Mouse (Mus musculus) ES-Bruce4 (cell line): ENCODE measurements around the gene 4931428F04Rik. TPM values are rescaled to one million over a fixed set of nuclear protein-coding genes. Genes with fewer than 3 reads are reported as not detected.
A peak's percentile ranks its signal among the peaks of the same experiment; 100 is the strongest.

Source experiments
- H3K27ac ChIP-seq: 2 replicates; pipeline ENCODE4 v1.5.1; 2012; ENCODE audit warnings: low read length, inconsistent platforms; ENCODE audit not compliant: insufficient read depth
- H3K27me3 ChIP-seq: 2 replicates; pipeline ENCODE4 v1.6.1; 2012; ENCODE audit warnings: mild to moderate bottlenecking, low read length, inconsistent platforms; ENCODE audit not compliant: control insufficient read depth, poor library complexity, insufficient read depth, severe bottlenecking
- H3K36me3 ChIP-seq: 2 replicates; pipeline ENCODE4 v1.6.1; 2012; ENCODE audit warnings: inconsistent platforms, mild to moderate bottlenecking, low read length, moderate library complexity; ENCODE audit not compliant: control insufficient read depth, poor library complexity, insufficient read depth, severe bottlenecking
- H3K4me1 ChIP-seq: one replicate; pipeline ENCODE4 v1.8.1; 2011; ENCODE audit warnings: low read length; ENCODE audit not compliant: control insufficient read depth, insufficient read depth
- H3K4me3 ChIP-seq: 2 replicates; pipeline ENCODE4 v1.5.1; 2011; ENCODE audit warnings: low read depth, mild to moderate bottlenecking, low read length
- H3K9ac ChIP-seq: 2 replicates; pipeline ENCODE4 v1.6.1; 2012; ENCODE audit warnings: low read depth, mild to moderate bottlenecking, inconsistent platforms; ENCODE audit not compliant: poor library complexity, severe bottlenecking
- H3K9me3 ChIP-seq: replicated peaks from 2 replicates; pipeline ENCODE4 v1.6.1; 2012; ENCODE audit warnings: mild to moderate bottlenecking, low read length, inconsistent platforms; ENCODE audit not compliant: control insufficient read depth, poor library complexity, insufficient read depth, severe bottlenecking
- CTCF ChIP-seq: IDR thresholded peaks from one replicate; pipeline ENCODE4 v1.8.1; 2011; ENCODE audit warnings: low read depth, low read length
- EP300 ChIP-seq: IDR thresholded peaks from 2 replicates; pipeline ENCODE4 v1.6.1; 2011; ENCODE audit warnings: low read depth, low read length; ENCODE audit not compliant: insufficient read depth
- POLR2A ChIP-seq: IDR thresholded peaks from one replicate; pipeline ENCODE4 v1.8.1; 2011; ENCODE audit warnings: low read length; ENCODE audit not compliant: insufficient read depth
- polyA plus RNA-seq: library from polyadenylated mRNA; stranded (reverse); fragments of >200 nt; gene quantifications from 2 replicates; pipeline ENCODE4 v1.2.4, GENCODE M21; 2011; ENCODE audit warnings: low read depth; ENCODE audit not compliant: missing spikeins, insufficient read depth, insufficient read length

4931428F04Rik gene
- polyA plus RNA-seq, 1 experiment: 9.4 TPM

- Histone ChIP-seq H3K4me3 (no peak overlapping the region), H3K27me3 (no peaks in the 10 kb centered on the region), H3K9ac (peak overlapping the region; percentile 16; the same call in 1 of the 2 replicates), H3K9me3 (no peaks in the 10 kb centered on the region), H3K4me1 (no peaks in the 10 kb centered on the region), H3K27ac (no peak overlapping the region), H3K36me3 (peaks cover 33% of the 10 kb centered on the region)
- TF ChIP-seq CTCF (no peak), POLR2A (no peak), EP300 (no peak)
These were observed 35.9 kb downstream of the 4931428F04Rik start for GRCm38 (mm10) chr8:105253766-105254151.

GRCm38 (mm10) chr8:105252680-105253537, 36.8 kb downstream of the 4931428F04Rik start:
- Histone ChIP-seq H3K4me3 (no peak overlapping the region), H3K4me1 (no peaks in the 10 kb centered on the region), H3K27me3 (no peaks in the 10 kb centered on the region), H3K9me3 (no peaks in the 10 kb centered on the region), H3K27ac (no peak overlapping the region), H3K9ac (no peak overlapping the region), H3K36me3 (peaks cover 41% of the 10 kb centered on the region)
- TF ChIP-seq EP300: no peak
- no peak for TF ChIP-seq CTCF
- no peak for TF ChIP-seq POLR2A

- Histone ChIP-seq H3K4me3 (no peak overlapping the region), H3K27me3 (no peaks in the 10 kb centered on the region), H3K9me3 (no peaks in the 10 kb centered on the region), H3K9ac (no peak overlapping the region), H3K27ac (no peak overlapping the region), H3K4me1 (no peaks in the 10 kb centered on the region), H3K36me3 (peaks cover 49% of the 10 kb centered on the region)
- TF ChIP-seq CTCF: no peak
- TF ChIP-seq EP300: no peak
- no peak for TF ChIP-seq POLR2A
These were observed 37.7 kb downstream of the 4931428F04Rik start for GRCm38 (mm10) chr8:105251954-105252353.

- H3K4me3 ChIP-seq: no peak overlapping the region
- no peak overlapping the region for H3K9ac ChIP-seq
- no peaks in the 10 kb centered on the region for H3K9me3 ChIP-seq
- H3K27ac ChIP-seq: no peak overlapping the region
- H3K36me3 ChIP-seq: peaks cover 68% of the 10 kb centered on the region
- TF ChIP-seq CTCF (no peak), POLR2A (no peak), EP300 (no peak)
- peaks cover 2% of the 10 kb centered on the region for H3K4me1 ChIP-seq
- H3K27me3 ChIP-seq: no peaks in the 10 kb centered on the region
These were observed 48.6 kb downstream of the 4931428F04Rik start for GRCm38 (mm10) chr8:105241016-105241415.

- Histone ChIP-seq H3K4me3 (no peak overlapping the region), H3K36me3 (peaks cover 73% of the 10 kb centered on the region), H3K9ac (0 out of 2 replicates have a peak overlapping the region, but pooled peaks have one; percentile 29), H3K27me3 (no peaks in the 10 kb centered on the region), H3K4me1 (peaks cover 10% of the 10 kb centered on the region), H3K9me3 (no peaks in the 10 kb centered on the region), H3K27ac (no peak overlapping the region)
- TF ChIP-seq EP300: no peak
- TF ChIP-seq CTCF: no peak
- TF ChIP-seq POLR2A: no peak
These were observed 52.1 kb downstream of the 4931428F04Rik start for GRCm38 (mm10) chr8:105237442-105238142.

GRCm38 (mm10) chr8:105235206-105235605, 54.5 kb downstream of the 4931428F04Rik start:
- Histone ChIP-seq H3K9ac (no peak overlapping the region), H3K27ac (no peak overlapping the region), H3K36me3 (peaks cover 56% of the 10 kb centered on the region), H3K9me3 (no peaks in the 10 kb centered on the region), H3K4me1 (peaks cover 11% of the 10 kb centered on the region), H3K27me3 (no peaks in the 10 kb centered on the region), H3K4me3 (no peak overlapping the region)
- TF ChIP-seq POLR2A (no peak), CTCF (no peak), EP300 (no peak)
